Mouse (Mus musculus) embryonic facial prominence, embryonic 11.5 days (tissue): ENCODE data around the gene Gatd1. TPM values are rescaled to one million over a fixed set of nuclear protein-coding genes. Genes with fewer than 3 reads are reported as not detected.

Source experiments
- ATAC-seq: fragments of 200-750 bp; cut with Nextera tagmentation; replicated peaks from 2 replicates; pipeline ENCODE4 v1.8.0; 2017; ENCODE audit warnings: low read depth; ENCODE audit not compliant: insufficient number of reproducible peaks, low FRiP score, low TSS enrichment
- DNase-seq: peaks from one replicate; pipeline ENCODE4 v3.0.0-alpha.2; 2015; ENCODE audit warnings: low spot score
- H3K27ac ChIP-seq: fragments of 300-500 bp; sonication (generic); replicated peaks from 2 replicates; pipeline ENCODE4 v1.5.1; 2014; ENCODE audit warnings: mild to moderate bottlenecking, low read depth, low read length, control low read depth
- H3K27me3 ChIP-seq: fragments of 300-500 bp; sonication (generic); 2 replicates; pipeline ENCODE4 v1.6.1; 2014; ENCODE audit warnings: mild to moderate bottlenecking, low read length, moderate library complexity, mixed read lengths; ENCODE audit not compliant: control insufficient read depth, insufficient read depth
- H3K36me3 ChIP-seq: fragments of 300-500 bp; sonication (generic); replicated peaks from 2 replicates; pipeline ENCODE4 v1.6.1; 2014; ENCODE audit warnings: low read depth, mild to moderate bottlenecking, low read length, moderate library complexity, mixed read lengths; ENCODE audit not compliant: control insufficient read depth, insufficient read depth
- H3K4me1 ChIP-seq: fragments of 300-500 bp; sonication (generic); 2 replicates; pipeline ENCODE4 v1.6.1; 2014; ENCODE audit warnings: low read length, mixed read lengths; ENCODE audit not compliant: control insufficient read depth, insufficient read depth
- H3K4me2 ChIP-seq: fragments of 300-500 bp; sonication (generic); 2 replicates; pipeline ENCODE4 v1.6.1; 2014; ENCODE audit warnings: low read depth, mild to moderate bottlenecking, control low read depth, low read length, moderate library complexity
- H3K4me3 ChIP-seq: fragments of 300-500 bp; sonication (generic); 2 replicates; pipeline ENCODE4 v1.5.1; 2014; ENCODE audit warnings: low read depth, low read length, control low read depth
- H3K9ac ChIP-seq: fragments of 300-500 bp; sonication (generic); replicated peaks from 2 replicates; pipeline ENCODE4 v1.6.1; 2014; ENCODE audit warnings: mild to moderate bottlenecking, control low read depth, low read length
- H3K9me3 ChIP-seq: fragments of 300-500 bp; sonication (generic); replicated peaks from 2 replicates; pipeline ENCODE4 v1.6.1; 2016; ENCODE audit warnings: mild to moderate bottlenecking, low read length, inconsistent platforms, mixed read lengths; ENCODE audit not compliant: control insufficient read depth
- WGBS: fragments of 180-500 bp; shearing (Covaris S2); extraction: QIAGEN DNeasy Blood & Tissue Kit; methylation state at CpG from one replicate; pipeline ENCODE4 v1.1.7; 2014; 5-methylcytosine and 5-hydroxymethylcytosine counted together
- polyA plus RNA-seq: library from polyadenylated mRNA; unstranded; fragments of >200 nt; fragmentation: Nextera tagmentation; extraction: Ambion mirVana; gene quantifications from 2 replicates; pipeline ENCODE4 v1.2.1, GENCODE M21; 2014

The Gatd1 gene
- polyA plus RNA-seq, 1 experiment from 2014 or later = 44.6 TPM

- H3K4me2 ChIP-seq = no peak overlapping the region
- H3K4me3 ChIP-seq = no peak overlapping the region
- H3K27me3 ChIP-seq = peaks cover 23% of the 10 kb centered on the region
- no peak overlapping the region for H3K27ac ChIP-seq
- H3K9me3 ChIP-seq = no peaks in the 10 kb centered on the region
- DNase-seq (no peak), ATAC-seq (no peak)
- no peak overlapping the region for H3K9ac ChIP-seq
- H3K4me1 ChIP-seq = peaks cover 11% of the 10 kb centered on the region; the same call in 1 of the 2 replicates
- 75% methylated on average over 15 of the region's 15 CpGs for WGBS
- H3K36me3 ChIP-seq = no peaks in the 10 kb centered on the region
Observed at GRCm38 (mm10) chr7:141457986-141458660, 44.2 kb upstream of the Gatd1 start.

- no peaks in the 10 kb centered on the region for H3K36me3 ChIP-seq
- ATAC-seq (no peak), DNase-seq (no peak)
- no peak overlapping the region for H3K9ac ChIP-seq
- H3K9me3 ChIP-seq = no peaks in the 10 kb centered on the region
- H3K4me1 ChIP-seq = peaks cover 9% of the 10 kb centered on the region; the same call in 1 of the 2 replicates
- H3K27ac ChIP-seq = no peak overlapping the region
- H3K27me3 ChIP-seq = peaks cover 16% of the 10 kb centered on the region
- WGBS = 92% methylated on average over 14 of the region's 14 CpGs
- H3K4me2 ChIP-seq = no peak overlapping the region
- H3K4me3 ChIP-seq = no peak overlapping the region
Observed at GRCm38 (mm10) chr7:141457236-141457635, 43.3 kb upstream of the Gatd1 start.

GRCm38 (mm10) chr7:141456739-141457138 is 42.8 kb upstream of the Gatd1 start:
- Histone ChIP-seq H3K36me3 (0 out of 2 replicates have a peak, but pooled peaks cover 3% of the 10 kb centered on the region), H3K27me3 (peaks cover 11% of the 10 kb centered on the region), H3K4me3 (no peak overlapping the region), H3K27ac (no peak overlapping the region), H3K9ac (no peak overlapping the region), H3K4me1 (peaks cover 5% of the 10 kb centered on the region; the same call in 1 of the 2 replicates), H3K9me3 (no peaks in the 10 kb centered on the region), H3K4me2 (no peak overlapping the region)
- ATAC-seq = no peak
- 92% methylated on average over 6 of the region's 6 CpGs for WGBS
- DNase-seq = no peak

GRCm38 (mm10) chr7:141455610-141456314 is 41.8 kb upstream of the Gatd1 start:
- peak overlapping the region; percentile 47 for H3K9ac ChIP-seq
- 0 out of 2 replicates have a peak, but pooled peaks have one; percentile 7 for ATAC-seq
- H3K4me3 ChIP-seq = peak overlapping the region; percentile 43
- H3K27me3 ChIP-seq = peaks cover 4% of the 10 kb centered on the region
- WGBS = under 1% methylated on average over 23 of the region's 23 CpGs
- peak overlapping the region; percentile 92 for H3K4me2 ChIP-seq
- H3K4me1 ChIP-seq = peaks cover 4% of the 10 kb centered on the region; the same call in 1 of the 2 replicates
- H3K36me3 ChIP-seq = 0 out of 2 replicates have a peak, but pooled peaks cover 3% of the 10 kb centered on the region
- DNase-seq = peak; percentile 61
- peak overlapping the region; percentile 9; the same call in 1 of the 2 replicates for H3K27ac ChIP-seq
- no peaks in the 10 kb centered on the region for H3K9me3 ChIP-seq

GRCm38 (mm10) chr7:141454967-141455551 is 41.1 kb upstream of the Gatd1 start, which contains the start of gene Pnpla2:
Pnpla2 (plus strand) TSS chr7:141455198.
- H3K4me1 ChIP-seq = peaks cover 4% of the 10 kb centered on the region; the same call in 1 of the 2 replicates
- peak within 1 kb of the TSS; percentile 9; the same call in 1 of the 2 replicates for H3K27ac ChIP-seq
- peak within 1 kb of the TSS; percentile 47 for H3K9ac ChIP-seq
- ATAC-seq (peak; percentile 78), DNase-seq (peak; percentile 92)
- no peaks in the 10 kb centered on the region for H3K9me3 ChIP-seq
- H3K4me2 ChIP-seq = peak within 1 kb of the TSS; percentile 92
- WGBS = under 1% methylated on average over 44 of the region's 45 CpGs
- H3K4me3 ChIP-seq = peak within 1 kb of the TSS; percentile 43
- 0 out of 2 replicates have a peak, but pooled peaks cover 3% of the 10 kb centered on the region for H3K36me3 ChIP-seq
- H3K27me3 ChIP-seq = no peaks in the 10 kb centered on the region

GRCm38 (mm10) chr7:141453636-141454035 is 39.7 kb upstream of the Gatd1 start:
- Histone ChIP-seq H3K36me3 (0 out of 2 replicates have a peak, but pooled peaks cover 3% of the 10 kb centered on the region), H3K27ac (no peak overlapping the region), H3K4me1 (peaks cover 4% of the 10 kb centered on the region; the same call in 1 of the 2 replicates), H3K9ac (no peak overlapping the region), H3K9me3 (no peaks in the 10 kb centered on the region), H3K4me2 (no peak overlapping the region), H3K4me3 (no peak overlapping the region), H3K27me3 (no peaks in the 10 kb centered on the region)
- no peak for DNase-seq
- ATAC-seq = no peak
- WGBS = 82% methylated on average over 2 of the region's 2 CpGs

GRCm38 (mm10) chr7:141451928-141452327 is 38.0 kb upstream of the Gatd1 start:
- Histone ChIP-seq H3K4me3 (no peak overlapping the region), H3K4me1 (peaks cover 4% of the 10 kb centered on the region; the same call in 1 of the 2 replicates), H3K27ac (no peak overlapping the region), H3K9ac (no peak overlapping the region), H3K9me3 (no peaks in the 10 kb centered on the region), H3K27me3 (no peaks in the 10 kb centered on the region), H3K4me2 (no peak overlapping the region), H3K36me3 (0 out of 2 replicates have a peak, but pooled peaks cover 3% of the 10 kb centered on the region)
- DNase-seq (no peak), ATAC-seq (no peak)
